Mouse (Mus musculus): ENCODE measurements around the gene Hs6st3. TPM values are rescaled to one million over a fixed set of nuclear protein-coding genes. Genes with fewer than 3 reads are reported as not detected.
A peak's percentile ranks its signal among the peaks of the same experiment; 100 is the strongest.

The Hs6st3 gene
- total RNA-seq, 4 experiments from 2014 or later: 58.0 to 69.9 (median 64.4) TPM

GRCm38 (mm10) chr14:119779982-119780588 is 641.9 kb downstream of the Hs6st3 start:
- DNase-seq (ENCODE audit: low spot score in 2 of 2): no peak

DNA sequence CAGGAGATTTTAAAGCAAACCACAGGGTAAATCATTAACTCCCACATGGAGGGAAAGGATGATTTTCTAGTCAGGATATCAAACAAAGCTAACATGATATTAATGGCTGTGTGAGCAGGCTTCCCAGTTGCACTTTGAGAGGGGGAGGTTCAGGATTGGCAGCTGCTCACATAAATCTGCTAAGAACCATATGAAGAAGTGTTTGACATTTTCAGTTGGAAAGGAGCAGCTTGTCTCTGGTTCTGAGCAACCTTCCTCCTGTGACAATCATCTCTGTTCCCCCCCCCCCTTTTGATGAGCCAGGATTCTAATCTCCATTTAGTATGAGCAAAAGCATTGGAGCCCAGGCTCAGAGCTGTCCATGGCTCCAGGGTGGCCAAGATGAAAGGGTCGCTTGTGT is 643.0 kb downstream of the Hs6st3 start:
- peak; percentile 52 to 67 for DNase-seq (ENCODE audit: low spot score in 2 of 2)

GRCm38 (mm10) chr14:119789457-119789856 is 651.3 kb downstream of the Hs6st3 start:
- peak; percentile 74 to 82 for DNase-seq (ENCODE audit: low spot score in 2 of 2)

DNA sequence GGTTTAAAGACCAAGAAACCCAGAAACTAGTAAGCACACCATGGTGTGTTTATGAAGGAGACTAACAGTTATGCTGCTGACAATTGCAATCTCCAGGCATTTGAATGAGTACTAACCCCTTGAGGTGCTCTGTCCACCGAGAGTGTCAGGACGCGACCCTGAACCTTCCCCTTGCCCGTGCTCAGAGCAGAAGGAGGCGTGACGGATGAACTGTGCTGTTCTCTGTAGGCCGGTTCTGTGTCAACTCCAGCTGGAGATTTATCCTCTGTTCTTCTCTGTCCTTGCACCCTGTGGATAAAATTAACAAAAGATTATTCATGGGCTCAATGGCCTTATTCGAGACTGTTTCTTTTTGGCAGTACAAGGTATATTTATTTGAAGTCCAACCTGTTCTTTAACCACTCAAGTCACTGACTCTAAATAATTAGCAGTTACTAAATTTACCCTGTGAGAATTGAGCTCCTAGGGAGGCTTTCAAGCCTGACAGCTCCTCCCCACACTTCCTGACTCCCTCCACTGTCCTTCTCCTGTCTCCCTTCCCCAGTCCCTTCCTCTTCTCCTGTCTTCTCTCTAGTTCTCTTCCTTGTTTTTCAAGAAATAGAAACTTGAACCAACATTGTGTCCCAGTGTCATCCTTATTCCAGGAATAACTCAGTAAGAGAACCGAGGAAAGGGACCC is 659.2 kb downstream of the Hs6st3 start:
- DNase-seq (ENCODE audit: low spot score in 2 of 2): no peak

GRCm38 (mm10) chr14:119798561-119798960 is 660.4 kb downstream of the Hs6st3 start:
- no peak for DNase-seq (ENCODE audit: low spot score in 2 of 2)

DNA sequence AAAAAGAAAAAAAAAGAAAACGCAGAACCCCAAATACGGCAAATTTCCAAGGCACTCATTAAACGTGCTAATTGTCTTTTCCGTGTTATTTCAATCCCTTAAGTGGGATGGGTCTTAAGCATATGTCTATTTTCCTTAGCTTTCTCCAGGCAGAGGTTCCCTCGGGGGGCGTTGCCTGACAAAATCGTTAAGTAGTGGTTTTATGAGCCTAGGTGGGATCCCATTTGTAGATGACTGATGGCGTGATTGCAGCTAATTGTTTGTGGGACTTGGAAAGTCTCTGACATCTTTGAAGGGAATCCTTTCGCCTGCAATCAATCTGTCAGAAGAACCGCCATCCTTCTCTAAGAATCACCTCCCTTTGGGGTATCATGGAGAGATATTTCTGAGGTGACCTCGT is 662.7 kb downstream of the Hs6st3 start:
- no peak for DNase-seq (ENCODE audit: low spot score in 2 of 2)

DNA sequence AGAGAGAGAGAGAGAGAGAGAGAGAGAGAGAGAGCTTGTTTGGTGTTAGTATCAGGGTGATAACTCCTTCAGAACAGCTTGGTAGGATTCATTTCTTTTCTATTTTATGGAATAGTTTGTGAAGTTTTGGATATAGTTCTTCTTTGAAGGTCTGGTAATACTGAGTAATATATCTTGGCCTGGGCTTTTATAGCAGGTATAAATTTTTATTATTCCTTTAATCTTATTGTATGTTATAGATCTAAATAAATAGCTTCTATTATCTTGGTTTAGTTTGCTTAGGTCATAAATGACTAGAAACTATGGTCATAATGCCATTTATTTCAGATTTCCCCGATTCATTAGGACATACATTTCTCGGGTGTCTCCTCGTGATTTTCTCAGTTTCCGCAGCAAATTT is 675.8 kb downstream of the Hs6st3 start:
- DNase-seq (ENCODE audit: low spot score in 2 of 2): no peak

GRCm38 (mm10) chr14:119815616-119816015 is 677.5 kb downstream of the Hs6st3 start:
- DNase-seq (ENCODE audit: low spot score in 2 of 2): no peak

DNA sequence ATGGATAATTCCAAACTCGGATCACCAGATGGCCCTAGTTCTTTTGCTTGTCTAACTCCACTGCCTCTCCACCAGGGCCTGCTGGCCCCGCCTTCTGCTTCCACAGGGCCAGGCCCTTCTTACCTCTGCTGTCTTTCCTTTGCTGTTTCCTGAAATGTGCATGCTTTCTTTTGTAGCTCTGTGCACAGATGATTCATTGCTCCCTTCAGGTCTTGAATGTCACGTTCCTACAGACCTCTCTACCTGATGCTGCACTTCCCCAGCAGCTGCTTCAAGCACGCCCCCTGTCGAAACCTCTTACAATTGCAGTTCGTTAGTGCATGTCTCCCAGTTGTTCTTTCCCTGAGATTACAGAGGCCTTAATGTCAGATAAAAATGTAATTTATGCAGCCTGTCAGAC is 682.4 kb downstream of the Hs6st3 start:
- DNase-seq (ENCODE audit: low spot score in 2 of 2): no peak

DNA sequence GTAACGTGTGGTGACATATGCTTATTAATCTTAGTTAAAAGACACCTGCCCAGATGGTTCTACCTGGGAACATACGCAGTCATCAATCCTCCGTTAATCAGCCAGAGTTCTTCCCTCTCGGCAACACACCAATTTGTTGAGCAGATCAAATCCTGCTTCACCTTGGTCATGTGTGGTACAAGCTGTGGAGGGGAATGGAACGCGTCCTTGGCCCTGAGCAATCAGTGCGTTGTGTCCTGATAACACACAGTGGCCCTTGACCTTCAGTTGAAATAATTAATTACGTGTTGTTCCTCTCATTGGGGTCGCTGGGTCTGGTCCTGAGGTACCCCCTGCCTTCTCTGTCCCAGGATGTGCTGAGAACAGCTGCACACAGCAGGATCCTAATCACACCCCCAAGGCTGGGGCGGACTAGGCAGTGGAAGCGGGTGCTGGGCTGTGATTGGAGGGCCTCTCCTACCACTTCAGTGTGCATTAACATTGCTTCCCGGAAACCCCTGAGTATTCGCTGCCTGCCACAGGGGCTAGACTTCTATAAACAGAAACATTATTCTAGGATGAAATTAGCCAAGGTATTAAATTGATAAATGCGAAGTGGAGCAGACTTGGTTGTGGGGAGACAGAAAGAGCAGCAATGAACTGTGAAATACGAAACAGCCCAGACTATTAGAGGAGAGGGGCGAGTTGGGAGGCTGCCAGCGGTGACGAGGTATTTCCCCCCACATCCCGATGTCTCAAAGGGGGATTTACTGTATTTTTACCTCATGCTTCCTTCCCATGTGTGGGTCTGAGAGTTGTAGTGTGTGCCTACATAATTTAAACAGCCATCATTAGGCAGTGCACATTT is 693.2 kb downstream of the Hs6st3 start:
- no peak for DNase-seq (ENCODE audit: low spot score in 2 of 2)

DNA sequence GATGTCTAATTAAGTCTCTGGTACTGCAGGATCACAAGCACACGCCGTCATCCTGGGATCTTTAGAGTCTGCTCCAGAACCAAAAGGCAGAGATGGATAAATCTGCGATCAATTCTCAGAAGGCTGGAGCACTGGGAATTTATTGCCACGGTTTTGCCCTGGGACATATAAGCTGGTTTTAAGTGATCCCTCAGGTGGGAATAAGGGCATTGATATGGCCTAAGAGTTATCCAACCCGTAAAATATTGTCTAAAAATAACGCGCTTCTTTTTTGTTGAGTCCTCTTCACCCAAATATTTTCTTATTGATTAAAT is 693.8 kb downstream of the Hs6st3 start:
- DNase-seq (ENCODE audit: low spot score in 2 of 2): no peak

DNA sequence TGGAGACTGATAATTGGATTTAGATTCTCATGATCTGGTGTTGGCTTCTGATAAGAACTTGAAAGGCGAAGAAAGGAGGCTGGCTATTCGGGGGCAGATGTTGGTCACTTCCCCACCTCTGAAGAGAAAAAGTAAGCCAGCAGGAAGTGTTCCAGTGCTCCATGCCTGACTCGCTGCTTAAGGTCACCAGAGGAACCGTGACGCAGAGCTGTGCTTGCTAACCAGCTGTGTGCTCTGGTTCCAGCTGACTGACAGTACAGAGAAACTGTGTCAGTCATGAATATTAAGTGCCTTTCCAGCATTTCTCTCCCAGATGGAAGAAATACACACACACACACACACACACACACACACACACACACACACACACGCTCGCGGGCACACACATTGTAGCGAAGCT is 694.8 kb downstream of the Hs6st3 start:
- no peak for DNase-seq (ENCODE audit: low spot score in 2 of 2)

- no peak for DNase-seq (ENCODE audit: low spot score in 2 of 2)
Measured at GRCm38 (mm10) chr14:119834008-119834700, 696.0 kb downstream of the Hs6st3 start.

GRCm38 (mm10) chr14:119836051-119836450 is 697.9 kb downstream of the Hs6st3 start:
- DNase-seq (ENCODE audit: low spot score in 2 of 2): no peak

DNA sequence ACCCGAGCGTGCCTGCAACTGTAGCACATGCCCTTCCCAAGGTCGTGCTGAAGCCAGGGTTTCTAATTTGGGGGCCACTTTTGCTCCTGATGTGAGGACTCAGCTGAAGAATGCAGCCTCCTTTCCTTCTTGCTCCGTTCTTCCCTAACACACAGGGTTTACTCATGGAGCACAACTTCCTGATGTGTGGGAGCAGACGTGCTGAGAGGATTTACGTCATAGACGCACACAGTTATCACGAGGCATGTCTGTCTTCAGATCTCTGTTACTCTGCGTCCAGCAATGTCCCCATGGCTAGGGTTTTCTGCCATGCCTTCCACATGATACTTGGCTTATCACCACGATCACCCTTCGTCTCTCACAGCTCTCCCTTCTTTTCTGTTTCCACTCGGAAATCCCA is 709.4 kb downstream of the Hs6st3 start:
- no peak for DNase-seq (ENCODE audit: low spot score in 2 of 2)

DNA sequence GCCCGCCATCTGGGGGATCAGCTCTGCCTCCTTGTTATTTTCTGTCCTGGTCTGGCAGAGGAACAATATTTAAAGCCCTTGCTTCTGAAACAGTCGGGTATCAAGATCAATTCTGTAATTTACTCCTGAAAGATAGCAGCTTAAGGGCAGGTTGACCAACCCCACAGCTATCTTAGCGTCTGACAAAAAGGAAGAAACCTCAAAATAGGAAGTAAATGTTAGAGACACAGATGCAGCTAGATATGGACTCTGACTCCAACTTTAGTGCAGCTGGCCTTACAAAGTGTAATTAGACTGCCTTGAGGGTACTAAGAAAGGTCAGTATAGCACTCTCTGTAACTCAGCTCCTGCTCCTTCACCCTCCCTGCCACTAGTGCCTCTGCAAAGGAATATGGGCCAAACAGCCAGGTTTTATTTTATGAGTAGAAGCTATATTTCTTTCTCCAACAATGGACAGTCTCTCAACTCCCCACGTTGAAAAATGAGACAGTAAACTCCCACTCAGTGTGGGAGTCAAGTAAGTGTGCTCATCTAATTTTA is 710.7 kb downstream of the Hs6st3 start:
- DNase-seq (ENCODE audit: low spot score in 2 of 2): no peak

GRCm38 (mm10) chr14:119849338-119849737 is 711.2 kb downstream of the Hs6st3 start:
- DNase-seq (ENCODE audit: low spot score in 2 of 2): no peak

DNA sequence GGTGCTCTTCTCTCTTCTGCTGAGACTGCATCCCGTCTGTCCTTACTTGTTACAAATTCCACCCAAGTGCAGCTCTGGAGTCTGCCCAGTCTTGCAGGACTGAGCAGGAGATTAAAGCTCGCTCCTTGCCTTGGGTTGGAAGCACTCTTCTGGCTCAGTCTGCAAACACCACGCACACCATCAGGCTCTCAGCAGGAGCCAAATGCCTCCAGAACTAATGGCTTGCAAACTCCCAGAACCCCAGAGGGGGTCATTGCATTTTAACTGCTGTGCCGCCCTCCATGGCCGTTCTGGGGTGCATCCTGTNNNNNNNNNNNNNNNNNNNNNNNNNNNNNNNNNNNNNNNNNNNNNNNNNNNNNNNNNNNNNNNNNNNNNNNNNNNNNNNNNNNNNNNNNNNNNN is 714.0 kb downstream of the Hs6st3 start:
- DNase-seq (ENCODE audit: low spot score in 2 of 2): no peak

DNA sequence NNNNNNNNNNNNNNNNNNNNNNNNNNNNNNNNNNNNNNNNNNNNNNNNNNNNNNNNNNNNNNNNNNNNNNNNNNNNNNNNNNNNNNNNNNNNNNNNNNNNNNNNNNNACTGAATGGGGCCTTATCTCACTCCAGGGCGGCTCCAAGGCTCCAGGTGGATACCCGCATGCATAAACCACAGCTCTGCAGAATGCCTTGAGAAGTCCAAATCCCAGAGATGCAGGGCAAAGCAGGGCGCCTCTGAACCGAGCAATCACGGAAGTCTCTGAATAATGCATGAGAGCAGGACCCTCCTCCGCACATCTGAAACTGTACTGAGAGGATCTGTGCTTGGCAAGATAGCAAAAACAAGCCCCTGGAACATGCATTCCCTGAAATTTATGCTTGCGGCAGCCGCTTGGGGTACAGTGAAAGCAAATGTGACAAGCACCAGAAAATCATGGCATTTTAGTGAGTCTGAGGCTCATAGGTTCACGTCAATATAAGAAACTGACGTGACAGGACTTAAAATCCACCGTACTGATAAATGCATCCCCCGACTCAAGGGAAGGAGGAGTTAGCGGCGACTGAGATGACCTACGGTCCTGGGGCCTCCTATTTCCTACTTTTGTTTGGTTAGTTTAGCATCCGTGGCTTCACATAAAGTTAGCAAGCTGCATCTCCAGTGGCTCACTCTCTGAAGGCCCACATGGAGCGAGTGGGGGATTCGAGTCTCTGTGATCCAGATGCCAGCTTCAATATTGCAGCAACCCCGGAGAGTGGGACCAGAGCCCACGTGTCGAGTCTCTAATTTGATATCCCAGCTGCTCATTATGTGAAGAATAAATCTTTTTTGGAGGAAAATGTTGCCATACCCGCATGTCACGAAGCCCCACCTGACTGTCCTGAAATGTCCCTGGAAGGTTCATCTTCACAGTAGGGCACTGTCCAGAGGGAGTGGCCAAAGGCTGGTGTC is 719.5 kb downstream of the Hs6st3 start:
- peak; percentile 45 to 60 for DNase-seq (ENCODE audit: low spot score in 2 of 2)

GRCm38 (mm10) chr14:119873617-119874016 is 735.5 kb downstream of the Hs6st3 start:
- DNase-seq (ENCODE audit: low spot score in 2 of 2): no peak

- no peak for DNase-seq (ENCODE audit: low spot score in 2 of 2)
Measured at GRCm38 (mm10) chr14:119892922-119893321, 754.8 kb downstream of the Hs6st3 start.
